Mouse (Mus musculus) embryo, embryonic 11 days (tissue): ENCODE data around the gene Gm45234.

Experiments used
- DNase-seq: peaks from one replicate; pipeline ENCODE4 v3.0.0-alpha.2; 2015

Gene Gm45234

DNA sequence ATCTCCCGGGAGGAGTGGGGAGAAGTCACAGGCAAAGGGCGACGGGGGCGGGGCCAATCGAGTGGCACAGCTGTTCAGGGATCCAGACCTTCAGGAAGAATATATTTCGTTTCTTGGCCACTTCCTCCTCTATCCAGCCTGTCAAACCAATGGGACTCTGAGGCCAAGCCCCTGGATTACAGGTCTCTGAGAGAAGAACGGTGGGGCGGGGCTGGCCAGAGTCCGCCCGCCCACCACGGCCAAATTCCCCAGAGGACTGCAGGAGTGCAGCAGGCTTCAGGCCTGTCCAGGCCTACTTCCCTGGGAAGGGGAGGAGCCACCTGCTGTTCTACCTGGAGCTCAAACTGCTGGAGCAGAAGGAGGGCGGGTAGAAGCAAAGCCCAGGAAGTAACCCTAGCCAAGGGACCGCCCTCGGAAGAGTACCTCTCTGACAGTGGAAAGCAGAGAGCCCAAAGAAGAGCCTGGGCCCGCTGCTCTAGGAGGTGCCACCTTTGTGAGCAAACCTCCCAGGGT, 17.3 kb downstream of the Gm45234 start, which contains the start of gene Ptpn6:
Gene Ptpn6, minus strand, starts transcription at position 204 of the 513 bp plus-strand sequence.
- peak; percentile 65 for DNase-seq

DNA sequence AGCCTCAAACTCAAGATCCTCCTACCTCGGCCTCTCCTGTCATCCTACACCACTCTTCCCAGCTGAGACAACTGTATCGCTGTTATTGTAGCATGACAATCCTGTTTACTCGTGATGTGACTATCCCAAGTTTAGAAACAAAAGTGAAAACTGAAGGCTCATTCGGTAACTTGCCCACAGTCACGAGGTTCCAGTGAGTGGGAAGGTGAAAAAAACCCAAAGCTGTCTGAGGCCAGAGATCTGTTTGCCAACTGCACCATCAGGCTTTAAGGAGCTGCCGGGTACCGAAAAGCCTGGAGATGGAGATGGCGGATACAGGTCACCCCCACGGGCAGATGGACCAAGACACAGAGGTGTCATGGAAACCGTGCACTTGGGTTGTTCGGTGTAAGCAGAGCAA, 18.8 kb downstream of the Gm45234 start:
- no peak for DNase-seq

DNA sequence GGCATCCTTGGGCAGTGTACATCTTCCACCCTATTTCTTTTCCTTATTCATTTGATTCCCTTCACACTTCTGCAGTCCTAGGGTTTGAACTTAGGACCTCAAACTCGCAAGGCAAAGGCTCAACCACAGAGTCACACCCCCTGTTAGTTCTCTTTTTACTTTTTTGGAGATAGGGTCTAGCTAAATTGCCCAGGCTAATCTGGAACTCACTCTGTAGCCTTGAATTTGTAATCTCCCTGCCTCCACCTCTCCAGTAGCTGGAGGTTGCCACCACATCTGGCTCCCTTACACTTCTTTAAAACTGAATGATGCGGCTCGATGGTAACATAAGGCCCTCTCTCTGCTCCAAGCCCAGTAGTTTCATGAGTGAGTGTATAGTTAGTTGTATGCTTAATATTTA, 21.4 kb downstream of the Gm45234 start:
- DNase-seq: no peak

- DNase-seq: peak; percentile 37
Measured at GRCm38 (mm10) chr6:124732476-124733370, 23.1 kb downstream of the Gm45234 start.

DNA sequence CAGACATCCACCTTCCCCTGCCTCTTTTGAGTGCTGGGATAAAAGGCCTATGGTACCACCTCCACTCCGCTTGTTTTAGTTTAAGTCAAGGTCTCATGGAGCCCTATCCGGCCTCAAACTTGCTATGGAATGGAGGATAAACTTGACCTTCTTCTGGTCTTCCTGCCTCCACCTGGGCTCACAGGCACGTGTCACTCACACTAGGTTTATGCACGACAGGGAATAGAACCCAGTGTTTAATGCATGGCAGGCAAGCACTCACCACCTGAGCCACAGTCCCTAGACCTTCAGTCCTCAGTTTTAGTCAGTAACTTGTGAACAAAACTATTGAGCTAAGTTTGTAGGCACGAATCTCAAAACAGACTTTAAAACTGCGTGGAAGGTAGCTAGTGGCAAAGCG, 24.8 kb downstream of the Gm45234 start:
- no peak for DNase-seq

GRCm38 (mm10) chr6:124729850-124730705, 25.7 kb downstream of the Gm45234 start:
- no peak for DNase-seq

DNA sequence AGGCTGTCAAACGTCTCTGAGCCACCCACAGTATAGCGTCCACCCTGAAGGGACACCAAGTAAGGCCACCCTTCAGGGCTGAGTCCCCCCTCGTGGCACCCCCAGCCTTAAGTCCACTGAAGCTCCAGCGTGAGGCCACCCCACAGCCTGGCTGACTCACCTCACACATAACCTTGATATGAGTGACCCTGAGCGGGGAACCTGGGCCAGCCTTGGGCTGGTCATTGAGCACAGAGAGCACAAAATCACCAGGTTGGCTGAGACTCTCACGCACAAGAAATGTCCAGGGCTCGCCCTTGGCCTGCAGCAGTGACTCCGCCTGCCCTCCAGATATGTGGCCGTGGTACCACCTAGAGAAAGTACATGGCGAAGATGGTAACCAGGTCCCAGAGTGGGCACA, 27.2 kb downstream of the Gm45234 start:
- DNase-seq: no peak

- DNase-seq: no peak
Measured at GRCm38 (mm10) chr6:124724472-124724871, 31.3 kb downstream of the Gm45234 start.

- no peak for DNase-seq
Measured at GRCm38 (mm10) chr6:124723541-124723940, 32.3 kb downstream of the Gm45234 start.

- DNase-seq: no peak
Measured at GRCm38 (mm10) chr6:124722876-124723473, 32.8 kb downstream of the Gm45234 start.

GRCm38 (mm10) chr6:124720904-124721303, 34.9 kb downstream of the Gm45234 start:
- no peak for DNase-seq

- DNase-seq: no peak
Measured at GRCm38 (mm10) chr6:124719354-124719978, 36.4 kb downstream of the Gm45234 start.

DNA sequence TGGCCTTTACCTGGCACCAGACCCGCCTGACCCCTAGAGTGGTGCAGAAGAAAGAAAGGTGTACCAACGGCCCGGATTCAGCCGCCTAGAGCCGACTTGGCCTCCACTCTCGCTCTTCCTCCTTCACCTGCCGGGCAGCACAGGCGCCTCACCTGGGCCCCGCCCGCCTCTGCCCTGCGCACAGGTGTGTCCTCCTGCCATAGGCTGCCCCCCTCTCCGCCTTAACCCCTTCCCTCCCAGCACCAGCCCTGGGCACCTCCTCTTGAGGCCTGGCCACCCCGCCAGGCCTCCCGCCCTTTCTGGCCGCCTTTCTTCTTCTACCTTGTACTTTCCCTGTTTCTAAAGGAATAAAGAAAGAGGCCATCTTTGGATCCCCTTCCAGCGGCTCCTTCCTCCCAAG, 37.1 kb downstream of the Gm45234 start:
- no peak for DNase-seq

- DNase-seq: no peak
Measured at GRCm38 (mm10) chr6:124717968-124718367, 37.9 kb downstream of the Gm45234 start.

DNA sequence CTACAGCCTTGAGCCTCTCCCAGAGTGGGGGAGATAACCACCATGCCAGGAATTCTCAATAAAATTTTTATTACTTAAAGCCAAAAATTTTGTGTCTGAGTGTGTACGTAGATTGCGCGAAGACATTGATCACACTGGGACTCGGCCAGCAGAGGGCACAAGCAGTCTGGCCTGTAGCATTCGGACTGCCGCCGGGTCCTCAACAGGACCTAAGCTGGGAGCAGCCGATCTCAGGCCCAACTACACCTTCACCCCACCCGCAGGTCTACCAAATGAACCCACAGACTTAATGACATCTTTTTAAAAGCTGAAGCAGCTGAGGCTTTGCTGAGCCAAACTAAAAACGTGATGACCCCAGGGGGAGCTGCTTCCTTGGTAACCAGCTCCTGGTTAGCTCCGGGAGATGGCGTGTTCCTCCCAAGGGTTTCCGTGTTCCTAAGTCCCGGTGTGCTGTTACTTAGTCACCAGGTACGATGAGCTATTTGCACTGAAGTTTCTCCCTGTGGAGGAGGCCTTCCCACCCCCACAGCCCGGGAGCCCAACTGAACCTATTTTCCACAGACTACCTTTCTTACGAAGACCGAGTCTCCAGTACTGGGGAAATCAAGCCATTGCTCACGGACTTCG, 38.8 kb downstream of the Gm45234 start:
- DNase-seq: peak; percentile 71

- DNase-seq: no peak
Measured at GRCm38 (mm10) chr6:124712918-124713317, 42.9 kb downstream of the Gm45234 start.

DNA sequence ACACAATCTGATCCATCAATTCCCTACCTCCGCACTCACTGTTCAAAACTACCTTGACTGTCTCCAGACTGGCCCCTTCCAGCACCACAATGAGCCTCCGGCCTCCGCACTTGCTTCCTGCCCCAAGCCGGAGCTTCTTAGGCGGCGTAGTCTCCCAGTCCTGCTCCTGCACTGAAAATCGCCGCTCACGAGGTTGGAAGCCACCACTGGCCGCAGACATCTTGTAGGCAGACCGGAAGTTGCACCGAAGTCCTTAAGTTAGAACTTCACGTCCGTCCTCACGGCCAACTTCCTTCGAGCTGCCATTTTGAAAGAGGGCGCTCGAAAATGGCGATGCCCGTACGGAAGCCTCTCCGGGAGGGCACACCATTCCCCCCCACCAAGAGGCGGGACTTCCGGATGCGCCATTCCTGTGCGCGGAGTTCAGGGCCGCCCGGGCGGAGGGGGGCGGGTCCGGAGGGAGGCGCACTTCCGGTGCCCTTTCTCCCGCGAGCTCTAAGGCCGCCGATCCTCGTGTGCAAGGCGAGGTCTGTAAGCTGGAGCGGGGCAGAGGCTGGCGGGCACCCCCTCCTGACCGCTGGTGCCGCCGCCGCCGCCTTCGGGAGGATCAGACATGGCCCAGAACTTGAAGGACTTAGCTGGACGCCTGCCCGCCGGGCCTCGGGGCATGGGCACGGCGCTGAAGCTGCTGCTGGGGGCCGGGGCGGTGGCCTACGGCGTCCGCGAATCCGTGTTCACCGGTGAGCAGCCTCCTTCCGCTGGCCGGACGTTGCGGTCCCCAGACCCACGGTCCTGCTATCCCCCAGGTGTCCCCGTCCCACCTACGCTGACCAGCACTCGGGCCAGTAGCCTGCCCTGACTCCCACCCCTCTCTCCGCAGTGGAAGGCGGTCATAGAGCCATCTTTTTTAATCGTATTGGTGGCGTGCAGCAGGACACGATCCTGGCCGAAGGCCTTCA, 43.7 kb downstream of the Gm45234 start, which contains the start of the genes Emg1 and Phb2:
Gene Emg1, minus strand, starts transcription at position 355 of the 959 bp plus-strand sequence.
Gene Phb2, plus strand, starts transcription at position 513 of the 959 bp plus-strand sequence.
- peak; percentile 99 for DNase-seq

- DNase-seq: no peak
Measured at GRCm38 (mm10) chr6:124708289-124708889, 47.4 kb downstream of the Gm45234 start.

DNA sequence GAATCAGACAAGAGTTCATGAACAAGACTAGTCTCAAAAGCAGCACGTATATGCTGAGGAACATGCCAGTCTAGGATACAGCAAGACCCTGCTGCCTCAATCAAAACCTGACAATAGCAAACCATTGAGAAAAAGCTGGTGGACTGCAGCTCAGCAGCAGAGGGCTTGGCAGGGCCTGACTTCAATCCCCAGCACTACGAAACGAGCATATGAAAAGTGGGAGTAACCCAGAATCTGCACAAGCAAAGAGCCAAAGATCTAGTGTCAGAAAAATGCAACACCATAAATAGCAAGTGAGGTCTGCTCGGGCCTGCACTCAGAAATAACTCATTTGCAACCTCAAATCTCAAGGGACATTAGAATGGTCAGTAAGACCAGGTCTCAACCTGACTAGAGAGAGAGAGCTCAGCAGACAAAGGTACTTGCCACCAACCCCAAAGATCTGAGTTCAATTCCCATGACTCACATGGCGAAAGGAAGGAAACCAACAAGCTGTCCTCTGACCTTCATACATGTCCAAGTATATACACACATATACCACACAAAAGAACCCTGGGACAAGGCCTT, 49.7 kb downstream of the Gm45234 start:
- no peak for DNase-seq

DNA sequence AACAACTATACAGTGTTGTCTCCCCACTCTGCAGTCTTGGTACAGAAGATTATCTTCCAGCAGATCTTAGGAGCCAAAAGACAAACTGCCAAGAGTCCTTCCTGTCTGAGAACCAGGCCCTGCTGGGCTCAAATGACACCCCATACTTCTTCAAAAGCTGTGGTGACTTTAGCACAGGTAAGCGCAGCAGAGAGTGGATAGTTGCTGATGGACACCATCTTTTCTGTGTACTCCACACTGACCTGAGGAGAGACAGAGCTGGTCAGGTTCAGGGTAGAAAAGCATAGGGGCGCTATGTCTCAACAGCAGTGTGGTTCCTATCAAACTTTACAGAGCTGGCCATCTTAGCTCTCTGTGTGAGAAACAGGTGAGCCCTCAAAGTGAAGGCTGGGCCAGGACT, 51.4 kb downstream of the Gm45234 start:
- no peak for DNase-seq
